Mouse (Mus musculus) ES-Bruce4 (cell line): ENCODE data around the gene H2al1g. TPM values are rescaled to one million over a fixed set of nuclear protein-coding genes. Genes with fewer than 3 reads are reported as not detected.
"Not testable (repeated sequence)": the region's sequence is repeated elsewhere in the genome, so short reads cannot be mapped to it uniquely, and the experiment has no call there.

ENCODE experiments used
- H3K27ac ChIP-seq: 2 replicates; pipeline ENCODE4 v1.5.1; 2012; ENCODE audit warnings: low read length, inconsistent platforms; ENCODE audit not compliant: insufficient read depth
- H3K27me3 ChIP-seq: 2 replicates; pipeline ENCODE4 v1.6.1; 2012; ENCODE audit warnings: mild to moderate bottlenecking, low read length, inconsistent platforms; ENCODE audit not compliant: control insufficient read depth, poor library complexity, insufficient read depth, severe bottlenecking
- H3K36me3 ChIP-seq: 2 replicates; pipeline ENCODE4 v1.6.1; 2012; ENCODE audit warnings: inconsistent platforms, mild to moderate bottlenecking, low read length, moderate library complexity; ENCODE audit not compliant: control insufficient read depth, poor library complexity, insufficient read depth, severe bottlenecking
- H3K4me1 ChIP-seq: one replicate; pipeline ENCODE4 v1.8.1; 2011; ENCODE audit warnings: low read length; ENCODE audit not compliant: control insufficient read depth, insufficient read depth
- H3K4me3 ChIP-seq: 2 replicates; pipeline ENCODE4 v1.5.1; 2011; ENCODE audit warnings: low read depth, mild to moderate bottlenecking, low read length
- H3K9ac ChIP-seq: 2 replicates; pipeline ENCODE4 v1.6.1; 2012; ENCODE audit warnings: low read depth, mild to moderate bottlenecking, inconsistent platforms; ENCODE audit not compliant: poor library complexity, severe bottlenecking
- H3K9me3 ChIP-seq: replicated peaks from 2 replicates; pipeline ENCODE4 v1.6.1; 2012; ENCODE audit warnings: mild to moderate bottlenecking, low read length, inconsistent platforms; ENCODE audit not compliant: control insufficient read depth, poor library complexity, insufficient read depth, severe bottlenecking
- CTCF ChIP-seq: IDR thresholded peaks from one replicate; pipeline ENCODE4 v1.8.1; 2011; ENCODE audit warnings: low read depth, low read length
- EP300 ChIP-seq: IDR thresholded peaks from 2 replicates; pipeline ENCODE4 v1.6.1; 2011; ENCODE audit warnings: low read depth, low read length; ENCODE audit not compliant: insufficient read depth
- POLR2A ChIP-seq: IDR thresholded peaks from one replicate; pipeline ENCODE4 v1.8.1; 2011; ENCODE audit warnings: low read length; ENCODE audit not compliant: insufficient read depth
- polyA plus RNA-seq: library from polyadenylated mRNA; stranded (reverse); fragments of >200 nt; gene quantifications from 2 replicates; pipeline ENCODE4 v1.2.4, GENCODE M21; 2011; ENCODE audit warnings: low read depth; ENCODE audit not compliant: missing spikeins, insufficient read depth, insufficient read length

H2al1g gene
- not detected in 2 replicates for polyA plus RNA-seq

DNA sequence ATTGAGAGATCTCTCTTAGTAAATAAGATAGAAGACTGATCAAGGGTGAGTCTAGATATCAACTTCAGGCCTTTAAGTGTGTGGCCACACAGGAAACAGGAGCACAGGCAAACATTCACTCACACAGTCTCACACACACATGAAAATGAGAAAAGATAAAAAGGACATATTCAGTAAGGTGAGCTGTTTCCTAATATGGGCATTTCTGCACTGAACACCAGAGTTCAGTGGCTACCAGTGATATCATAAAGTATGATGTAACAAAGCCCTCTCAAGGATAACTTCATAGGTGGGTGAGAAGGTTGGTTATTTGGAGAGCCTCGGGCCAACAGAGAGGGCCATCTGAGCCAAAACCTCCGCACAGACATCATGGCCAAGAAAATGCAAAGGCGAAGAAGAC, at the start of gene H2al1g:
TSS of gene H2al1g (plus strand) at position 301 of the 400 bp plus-strand sequence.
- H3K9ac ChIP-seq, H3K27ac ChIP-seq, H3K27me3 ChIP-seq, H3K36me3 ChIP-seq, H3K9me3 ChIP-seq, H3K4me3 ChIP-seq, H3K4me1 ChIP-seq: not testable (repeated sequence)

DNA sequence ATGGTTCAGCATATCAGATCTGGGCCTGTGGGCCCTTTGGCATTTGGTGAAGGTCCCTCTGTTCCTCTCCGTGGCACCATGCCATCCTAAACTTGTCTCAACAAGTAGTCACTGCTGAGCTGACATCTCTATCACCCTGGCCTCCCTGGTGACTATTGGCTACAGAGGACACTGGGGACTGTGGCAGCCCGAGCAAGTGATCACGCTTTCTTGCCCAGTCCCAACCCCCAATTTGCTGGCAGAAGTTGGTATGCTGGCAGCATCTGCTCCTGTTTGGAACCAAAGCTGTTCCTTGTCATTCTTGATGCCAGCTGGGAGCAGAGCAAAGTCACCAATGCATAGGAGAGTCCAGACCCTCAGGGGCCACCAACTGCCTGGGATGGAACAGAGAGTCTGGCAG, 49.0 kb upstream of the H2al1g start:
- Histone ChIP-seq H3K4me1 (no peaks in the 10 kb centered on the region), H3K36me3 (no peaks in the 10 kb centered on the region), H3K27ac (no peak overlapping the region), H3K27me3 (no peaks in the 10 kb centered on the region), H3K9me3 (no peaks in the 10 kb centered on the region), H3K4me3 (no peak overlapping the region), H3K9ac (no peak overlapping the region)
- TF ChIP-seq POLR2A (no peak), CTCF (no peak), EP300 (no peak)

DNA sequence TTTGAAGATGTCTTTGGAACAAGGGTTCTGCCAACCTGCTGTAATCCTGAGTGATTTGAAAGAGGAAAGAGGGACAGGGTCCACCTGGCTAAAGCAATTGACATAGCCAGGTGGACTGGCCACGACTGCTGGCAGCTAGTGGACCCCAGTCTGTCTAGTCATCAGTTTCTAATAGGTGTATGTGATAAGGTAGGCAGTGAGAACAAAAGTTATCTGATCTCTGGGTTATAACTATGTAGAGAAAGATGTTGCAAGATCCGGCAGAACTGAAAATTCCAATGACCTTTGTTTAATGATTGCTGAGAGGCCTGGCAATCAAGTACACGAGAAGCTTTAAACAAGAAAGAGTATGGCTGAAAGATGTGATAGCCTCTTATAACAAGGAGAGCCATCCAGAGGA, 44.9 kb upstream of the H2al1g start:
- H3K36me3 ChIP-seq: no peaks in the 10 kb centered on the region
- no peaks in the 10 kb centered on the region for H3K27me3 ChIP-seq
- no peak overlapping the region for H3K27ac ChIP-seq
- no peak overlapping the region for H3K9ac ChIP-seq
- H3K4me1 ChIP-seq: no peaks in the 10 kb centered on the region
- TF ChIP-seq EP300 (no peak), CTCF (no peak), POLR2A (no peak)
- H3K9me3 ChIP-seq: no peaks in the 10 kb centered on the region
- no peak overlapping the region for H3K4me3 ChIP-seq

DNA sequence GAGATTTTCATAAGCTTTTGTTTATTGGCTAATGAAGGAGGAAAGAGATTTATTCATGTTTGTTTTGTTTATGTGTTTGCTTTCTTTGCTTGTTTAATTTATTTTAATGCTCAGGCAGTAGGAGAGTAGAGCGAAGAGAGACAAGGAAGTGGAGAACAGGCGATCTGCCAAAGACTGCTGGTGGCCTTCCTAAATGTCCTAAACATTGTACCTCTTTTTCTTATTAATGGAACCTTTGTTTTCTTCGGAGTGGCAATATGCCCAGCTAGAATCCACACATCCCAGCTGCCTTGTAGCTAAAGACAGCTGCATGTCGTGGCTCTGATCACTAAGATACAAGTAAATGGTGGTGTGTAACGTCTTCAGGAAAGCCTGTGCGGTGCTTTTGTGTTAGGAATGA, 41.0 kb upstream of the H2al1g start:
- H3K9ac ChIP-seq: no peak overlapping the region
- H3K36me3 ChIP-seq: no peaks in the 10 kb centered on the region
- no peaks in the 10 kb centered on the region for H3K27me3 ChIP-seq
- H3K27ac ChIP-seq: no peak overlapping the region
- TF ChIP-seq EP300 (no peak), POLR2A (no peak), CTCF (no peak)
- H3K4me1 ChIP-seq: no peaks in the 10 kb centered on the region
- H3K4me3 ChIP-seq: no peak overlapping the region
- H3K9me3 ChIP-seq: no peaks in the 10 kb centered on the region

DNA sequence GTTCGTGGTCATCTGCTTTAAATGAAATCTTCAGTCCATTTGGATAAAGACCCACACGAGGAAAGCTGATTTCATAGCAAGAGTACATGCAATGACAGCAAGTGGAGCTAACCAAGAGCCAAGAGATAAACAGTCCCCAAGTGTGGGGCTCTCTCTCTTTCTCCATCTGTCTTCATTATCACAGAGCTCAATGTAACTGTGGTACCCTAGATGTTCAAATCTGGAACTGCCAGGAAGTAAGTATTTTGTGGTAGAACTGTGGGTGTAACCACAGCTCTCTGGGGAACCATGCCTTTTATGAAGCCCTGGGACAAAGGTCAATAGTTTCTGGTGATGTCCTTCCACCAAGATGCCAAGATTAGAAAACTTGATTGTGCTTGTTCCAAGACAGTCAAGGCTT, 37.3 kb upstream of the H2al1g start:
- Histone ChIP-seq H3K36me3 (no peaks in the 10 kb centered on the region), H3K4me3 (no peak overlapping the region), H3K9me3 (peaks cover 8% of the 10 kb centered on the region), H3K27me3 (no peaks in the 10 kb centered on the region), H3K27ac (no peak overlapping the region), H3K9ac (no peak overlapping the region), H3K4me1 (no peaks in the 10 kb centered on the region)
- TF ChIP-seq EP300 (no peak), POLR2A (no peak), CTCF (no peak)

DNA sequence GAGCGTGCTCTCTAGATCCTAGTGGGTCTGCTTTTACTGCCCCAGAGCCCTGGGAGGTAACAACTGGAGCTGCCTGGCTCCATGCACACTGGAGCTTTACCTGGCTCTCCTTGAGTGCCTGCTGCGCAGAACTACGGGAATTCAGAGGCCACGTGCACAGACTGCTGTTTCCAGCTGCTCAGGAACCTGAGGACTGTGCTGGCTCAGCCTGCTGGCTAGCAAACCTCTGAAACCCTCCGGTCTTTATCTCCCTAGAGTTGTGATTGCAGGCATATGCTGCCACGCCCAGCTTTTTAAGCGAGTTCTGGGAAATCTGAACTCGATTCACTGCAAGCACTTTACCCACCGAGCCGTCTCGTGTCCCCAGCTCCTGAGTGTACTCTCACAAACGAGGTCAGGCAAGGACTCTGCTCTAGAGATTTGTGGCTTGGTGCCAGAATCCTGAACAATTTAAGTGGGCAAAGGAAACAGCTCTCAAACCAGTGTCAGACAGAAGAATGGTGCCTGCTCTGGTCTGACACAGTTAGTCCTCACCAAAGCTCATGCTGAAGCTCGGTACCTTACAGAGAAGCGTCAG, 29.7 kb upstream of the H2al1g start:
- Histone ChIP-seq H3K27ac (no peak overlapping the region), H3K4me3 (no peak overlapping the region), H3K27me3 (no peaks in the 10 kb centered on the region), H3K4me1 (no peaks in the 10 kb centered on the region), H3K36me3 (no peaks in the 10 kb centered on the region), H3K9me3 (peaks cover 4% of the 10 kb centered on the region; the same call in 1 of the 2 replicates), H3K9ac (no peak overlapping the region)
- TF ChIP-seq CTCF (no peak), EP300 (no peak), POLR2A (no peak)
